Mouse (Mus musculus) thymus, postnatal 0 days (tissue): ENCODE measurements around the gene Gm29609. TPM values are rescaled to one million over a fixed set of nuclear protein-coding genes. Genes with fewer than 3 reads are reported as not detected.
"Not testable (repeated sequence)": the region's sequence is repeated elsewhere in the genome, so short reads cannot be mapped to it uniquely, and the experiment has no call there.

Experiments used
- DNase-seq: peaks from one replicate; pipeline ENCODE4 v3.0.0-alpha.2; 2015; ENCODE audit warnings: low spot score
- polyA plus RNA-seq: library from polyadenylated mRNA; unstranded; fragments of >200 nt; fragmentation: Nextera tagmentation; extraction: Ambion mirVana; gene quantifications from 2 replicates; pipeline ENCODE4 v1.2.1, GENCODE M21; 2015

Gm29609 gene
- 0.57 and 0.88 TPM in 2 replicates for polyA plus RNA-seq

GRCm38 (mm10) chr5:31179766-31180630 lies at the start of gene Gm29609, which contains the start of gene Gtf3c2:
TSS of gene Gm29609 (minus strand) at chr5:31179911.
TSS of gene Gtf3c2 (minus strand) at chr5:31180144.
- DNase-seq = peak; percentile 99

- DNase-seq = no peak
These were observed 46.9 kb upstream of the Gm29609 start for GRCm38 (mm10) chr5:31226641-31227040.

- DNase-seq = no peak
These were observed 43.0 kb upstream of the Gm29609 start for GRCm38 (mm10) chr5:31222696-31223095.

GRCm38 (mm10) chr5:31221304-31221945 lies 41.7 kb upstream of the Gm29609 start:
- peak; percentile 56 for DNase-seq

- DNase-seq = peak; percentile 96
These were observed 41.0 kb upstream of the Gm29609 start, which contains the start of gene Ppm1g for GRCm38 (mm10) chr5:31220448-31221303. TSS of gene Ppm1g (minus strand) at chr5:31220687.

GRCm38 (mm10) chr5:31219911-31220447 lies 40.3 kb upstream of the Gm29609 start:
- no peak for DNase-seq

GRCm38 (mm10) chr5:31219474-31219873 lies 39.8 kb upstream of the Gm29609 start:
- DNase-seq = no peak

GRCm38 (mm10) chr5:31219070-31219469 lies 39.4 kb upstream of the Gm29609 start:
- DNase-seq = peak; percentile 35

GRCm38 (mm10) chr5:31218294-31218693 lies 38.6 kb upstream of the Gm29609 start:
- peak; percentile 29 for DNase-seq

- DNase-seq = not testable (repeated sequence)
These were observed 36.8 kb upstream of the Gm29609 start for GRCm38 (mm10) chr5:31216554-31216953.

- DNase-seq = no peak
These were observed 24.7 kb upstream of the Gm29609 start for GRCm38 (mm10) chr5:31204421-31204820.

- DNase-seq = no peak
These were observed 24.2 kb upstream of the Gm29609 start for GRCm38 (mm10) chr5:31203866-31204265.

- DNase-seq = no peak
These were observed 23.2 kb upstream of the Gm29609 start for GRCm38 (mm10) chr5:31202933-31203332.

GRCm38 (mm10) chr5:31201742-31202590 lies 22.3 kb upstream of the Gm29609 start, which contains the start of gene Zfp513:
TSS of gene Zfp513 (minus strand) at chr5:31202303.
- DNase-seq = peak; percentile 98

- DNase-seq = peak; percentile 21
These were observed 21.5 kb upstream of the Gm29609 start for GRCm38 (mm10) chr5:31201042-31201741.

GRCm38 (mm10) chr5:31200327-31200768 lies 20.6 kb upstream of the Gm29609 start:
- no peak for DNase-seq

- DNase-seq = no peak
These were observed 20.2 kb upstream of the Gm29609 start for GRCm38 (mm10) chr5:31199893-31200292.

GRCm38 (mm10) chr5:31199321-31199892 lies 19.7 kb upstream of the Gm29609 start:
- no peak for DNase-seq
